Mouse (Mus musculus) thymus, adult 2 months (tissue): ENCODE measurements around the gene Larp4. TPM values are rescaled to one million over a fixed set of nuclear protein-coding genes. Genes with fewer than 3 reads are reported as not detected.

Experiments used
- DNase-seq: peaks from one replicate; pipeline ENCODE4 v3.0.0; 2021
- H3K27ac ChIP-seq: fragments of 200-500 bp; 2 replicates; pipeline ENCODE4 v1.5.1; 2012; ENCODE audit warnings: low read length, control low read depth; ENCODE audit not compliant: control insufficient read depth, insufficient read depth
- H3K27me3 ChIP-seq: fragments of 200-500 bp; 2 replicates; pipeline ENCODE4 v1.6.1; 2012; ENCODE audit warnings: mild to moderate bottlenecking, low read length, moderate library complexity, mixed read lengths; ENCODE audit not compliant: control insufficient read depth, insufficient read depth
- H3K36me3 ChIP-seq: fragments of 200-500 bp; 2 replicates; pipeline ENCODE4 v1.6.1; 2012; ENCODE audit warnings: mild to moderate bottlenecking, low read length, moderate library complexity; ENCODE audit not compliant: control insufficient read depth, insufficient read depth
- H3K4me1 ChIP-seq: fragments of 200-500 bp; replicated peaks from 2 replicates; pipeline ENCODE4 v1.6.1; 2012; ENCODE audit warnings: low read length; ENCODE audit not compliant: control insufficient read depth, insufficient read depth
- H3K4me3 ChIP-seq: fragments of 200-500 bp; 2 replicates; pipeline ENCODE4 v1.5.1; 2012; ENCODE audit warnings: mild to moderate bottlenecking, low read length, control low read depth, moderate library complexity; ENCODE audit not compliant: control insufficient read depth, insufficient read depth
- CTCF ChIP-seq: fragments of 200-500 bp; IDR thresholded peaks from 2 replicates; pipeline ENCODE4 v1.5.1; 2012; ENCODE audit warnings: mild to moderate bottlenecking, control low read depth, low read length, moderate library complexity, borderline replicate concordance; ENCODE audit not compliant: control insufficient read depth, poor library complexity, insufficient read depth; ENCODE audit errors: extremely low read depth
- POLR2A ChIP-seq: fragments of 200-500 bp; IDR thresholded peaks from 2 replicates; pipeline ENCODE4 v1.6.1; 2012; ENCODE audit warnings: mild to moderate bottlenecking, low read length, control low read depth, moderate library complexity; ENCODE audit not compliant: control insufficient read depth, poor library complexity, insufficient read depth; ENCODE audit errors: extremely low read depth
- WGBS: fragments of 180-500 bp; shearing (Covaris S2); methylation state at CpG from one replicate; pipeline ENCODE4 v1.1.7; 2018; 5-methylcytosine and 5-hydroxymethylcytosine counted together
- polyA plus RNA-seq: library from polyadenylated mRNA; depleted of rRNA; stranded (reverse); fragments of >200 nt; gene quantifications from 2 replicates; pipeline ENCODE4 v1.2.3, GENCODE M21; 2012

Gene Larp4
- polyA plus RNA-seq, 1 experiment, result 76.1 TPM

GRCm38 (mm10) chr15:100050940-100051339 is 81.1 kb downstream of the Larp4 start:
- no peak overlapping the region for H3K27ac ChIP-seq
- H3K27me3 ChIP-seq, result no peaks in the 10 kb centered on the region
- 83% methylated on average over 7 of the region's 7 CpGs for WGBS
- H3K4me1 ChIP-seq, result peaks cover 3% of the 10 kb centered on the region; the same call in 1 of the 2 replicates
- no peak overlapping the region for H3K4me3 ChIP-seq
- no peaks in the 10 kb centered on the region for H3K36me3 ChIP-seq
- TF ChIP-seq POLR2A (no peak), CTCF (no peak)
- DNase-seq, result no peak

DNA sequence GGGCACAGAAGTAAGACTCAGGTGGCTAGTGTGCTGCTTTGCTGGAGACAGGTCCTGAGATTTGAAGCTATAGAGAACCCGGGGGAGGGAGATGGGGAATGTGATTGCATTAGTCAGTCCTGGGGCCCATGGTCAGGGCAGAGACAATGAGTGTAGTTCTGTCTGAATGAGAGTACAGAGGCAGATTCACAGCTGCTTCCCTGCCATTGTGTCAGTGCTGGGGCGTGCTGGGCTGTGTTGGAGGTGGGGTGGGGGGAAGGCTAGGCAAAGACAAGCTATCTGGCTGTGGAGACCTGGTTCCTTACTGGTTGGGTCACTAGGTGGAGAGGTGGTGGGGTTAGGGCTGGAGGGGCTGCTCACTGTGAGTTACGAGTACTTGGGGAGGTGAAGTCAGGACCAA is 82.9 kb downstream of the Larp4 start:
- DNase-seq, result no peak
- Histone ChIP-seq H3K27me3 (no peaks in the 10 kb centered on the region), H3K27ac (no peak overlapping the region), H3K4me1 (peaks cover 6% of the 10 kb centered on the region; the same call in 1 of the 2 replicates), H3K36me3 (no peaks in the 10 kb centered on the region), H3K4me3 (no peak overlapping the region)
- TF ChIP-seq CTCF, result no peak
- no peak for TF ChIP-seq POLR2A
- WGBS, result 94% methylated on average over 3 of the region's 3 CpGs

DNA sequence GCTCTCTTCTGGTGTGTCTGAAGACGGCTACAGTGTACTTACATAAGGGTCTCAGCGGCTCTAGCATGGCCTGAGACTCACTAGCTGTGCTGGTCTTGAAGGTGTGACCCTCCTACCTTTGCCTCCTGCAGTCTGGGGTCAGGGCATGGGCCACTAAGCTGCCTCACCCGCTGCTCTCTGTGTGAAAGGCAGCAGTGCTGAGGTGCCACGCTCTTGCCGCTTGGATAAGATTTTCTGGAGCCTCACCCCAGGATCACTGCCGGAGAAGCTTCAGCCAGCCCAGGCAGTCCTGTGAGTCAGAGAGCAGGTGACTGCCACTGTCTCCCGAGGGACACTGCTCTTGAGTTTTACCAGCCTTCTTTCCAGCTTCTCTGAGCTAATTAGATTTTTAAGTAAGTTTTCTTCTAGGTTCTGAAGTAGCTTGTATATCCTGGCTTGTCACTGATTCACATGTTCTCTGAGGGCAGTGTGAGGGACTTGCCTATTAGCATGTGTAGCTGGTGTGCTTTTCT is 86.6 kb downstream of the Larp4 start:
- WGBS, result 95% methylated on average over 7 of the region's 7 CpGs
- no peak for DNase-seq

DNA sequence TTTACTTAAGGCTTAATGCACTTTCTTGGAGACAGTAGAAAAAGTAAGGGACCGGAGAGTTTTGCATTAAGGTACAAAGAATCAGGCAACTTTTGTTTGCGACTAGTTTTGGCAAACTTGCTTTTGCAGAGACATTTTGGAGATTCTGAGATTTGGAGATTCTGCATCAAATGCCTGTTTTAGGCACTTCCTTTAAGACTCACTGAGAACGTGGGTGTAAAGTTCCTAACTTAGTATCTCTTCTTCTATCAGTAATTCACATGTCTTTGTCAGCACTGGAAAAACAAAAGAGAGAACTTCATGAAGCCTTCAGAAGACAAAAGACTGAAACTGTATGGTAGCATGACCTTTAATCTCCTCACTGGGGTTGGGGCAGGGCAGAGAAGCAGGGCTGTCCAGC is 87.8 kb downstream of the Larp4 start:
- TF ChIP-seq CTCF (no peak), POLR2A (no peak)
- no peaks in the 10 kb centered on the region for H3K27me3 ChIP-seq
- WGBS, result 78% methylated on average over 3 of the region's 3 CpGs
- H3K36me3 ChIP-seq, result no peaks in the 10 kb centered on the region
- no peak overlapping the region for H3K4me3 ChIP-seq
- H3K27ac ChIP-seq, result peak overlapping the region; percentile 0; the same call in 1 of the 2 replicates
- DNase-seq, result no peak
- H3K4me1 ChIP-seq, result peaks cover 18% of the 10 kb centered on the region

More for the DNA sequence above, 86.6 kb downstream of the Larp4 start:
- H3K27me3 ChIP-seq, result no peaks in the 10 kb centered on the region
- TF ChIP-seq CTCF, result no peak
- TF ChIP-seq POLR2A, result no peak
- H3K27ac ChIP-seq, result no peak overlapping the region
- no peaks in the 10 kb centered on the region for H3K36me3 ChIP-seq
- no peak overlapping the region for H3K4me3 ChIP-seq
- peaks cover 18% of the 10 kb centered on the region for H3K4me1 ChIP-seq

- Histone ChIP-seq H3K27ac (peak overlapping the region; percentile 0; the same call in 1 of the 2 replicates), H3K4me3 (no peak overlapping the region), H3K4me1 (peaks cover 18% of the 10 kb centered on the region), H3K27me3 (no peaks in the 10 kb centered on the region), H3K36me3 (no peaks in the 10 kb centered on the region)
- TF ChIP-seq CTCF (no peak), POLR2A (no peak)
- DNase-seq, result no peak
- 81% methylated on average over 3 of the region's 3 CpGs for WGBS
These were observed 88.3 kb downstream of the Larp4 start for GRCm38 (mm10) chr15:100058143-100058542.

DNA sequence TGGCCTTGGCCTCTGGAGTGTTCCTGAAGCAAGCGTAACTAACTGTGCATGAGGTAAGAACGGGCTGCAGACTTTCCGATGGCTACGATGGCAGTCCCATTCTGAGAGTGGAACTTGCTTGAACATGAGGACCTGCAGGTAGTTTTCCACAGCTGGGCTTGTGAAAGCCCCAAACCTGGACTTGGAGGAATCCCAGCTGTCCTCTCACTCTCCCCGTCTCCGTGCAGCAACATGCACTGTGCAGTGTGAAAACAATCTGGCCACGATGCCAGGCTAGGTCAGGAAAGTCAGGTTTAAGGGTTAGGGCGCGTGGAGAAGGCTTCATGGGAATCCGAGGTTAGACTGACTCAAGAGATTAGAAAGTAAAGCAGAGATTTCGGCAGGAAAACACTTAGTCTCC is 89.0 kb downstream of the Larp4 start:
- H3K36me3 ChIP-seq, result no peaks in the 10 kb centered on the region
- no peak for TF ChIP-seq POLR2A
- no peak for TF ChIP-seq CTCF
- no peak for DNase-seq
- H3K4me3 ChIP-seq, result no peak overlapping the region
- no peak overlapping the region for H3K27ac ChIP-seq
- H3K4me1 ChIP-seq, result peaks cover 18% of the 10 kb centered on the region
- H3K27me3 ChIP-seq, result no peaks in the 10 kb centered on the region
- WGBS, result 92% methylated on average over 11 of the region's 11 CpGs

DNA sequence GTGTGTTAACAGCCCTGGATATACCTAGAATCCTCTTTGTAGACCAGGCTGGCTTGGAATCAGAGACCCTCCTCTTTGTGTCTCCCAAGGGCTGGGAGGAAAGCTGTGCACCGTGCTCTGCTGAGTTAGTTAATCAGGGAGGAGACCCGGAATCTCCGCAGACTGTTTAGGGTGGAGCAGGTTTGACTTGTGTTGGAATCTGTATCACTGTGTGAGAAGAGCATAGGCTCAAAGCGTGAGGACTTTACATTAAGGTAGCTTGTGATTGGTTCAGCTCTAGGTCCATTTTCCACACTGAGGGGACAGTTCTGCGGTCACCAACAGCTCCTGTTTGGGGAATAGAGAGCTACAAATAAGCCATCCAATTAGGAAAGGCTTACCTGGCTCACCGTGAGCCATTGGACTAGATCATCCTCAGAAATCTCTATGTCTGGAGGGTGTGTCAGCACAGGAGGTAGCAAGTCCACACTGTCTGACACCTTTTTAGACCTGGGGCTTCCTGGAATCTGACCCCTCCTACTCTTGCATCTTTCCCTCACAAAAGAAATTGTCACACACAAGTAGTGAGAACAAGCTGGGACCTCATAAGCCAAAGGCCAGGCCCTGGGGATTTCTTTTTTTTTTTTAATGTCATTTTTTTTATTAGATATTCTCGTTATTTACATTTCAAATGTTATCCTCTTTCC is 89.9 kb downstream of the Larp4 start:
- H3K36me3 ChIP-seq, result no peaks in the 10 kb centered on the region
- TF ChIP-seq CTCF (no peak), POLR2A (no peak)
- H3K27me3 ChIP-seq, result no peaks in the 10 kb centered on the region
- H3K4me3 ChIP-seq, result no peak overlapping the region
- no peak overlapping the region for H3K27ac ChIP-seq
- peaks cover 18% of the 10 kb centered on the region for H3K4me1 ChIP-seq
- no peak for DNase-seq
- WGBS, result 88% methylated on average over 7 of the region's 7 CpGs
